Comparison of ENCODE assay signal across 22 mouse cellular contexts in the genomic region with DNA sequence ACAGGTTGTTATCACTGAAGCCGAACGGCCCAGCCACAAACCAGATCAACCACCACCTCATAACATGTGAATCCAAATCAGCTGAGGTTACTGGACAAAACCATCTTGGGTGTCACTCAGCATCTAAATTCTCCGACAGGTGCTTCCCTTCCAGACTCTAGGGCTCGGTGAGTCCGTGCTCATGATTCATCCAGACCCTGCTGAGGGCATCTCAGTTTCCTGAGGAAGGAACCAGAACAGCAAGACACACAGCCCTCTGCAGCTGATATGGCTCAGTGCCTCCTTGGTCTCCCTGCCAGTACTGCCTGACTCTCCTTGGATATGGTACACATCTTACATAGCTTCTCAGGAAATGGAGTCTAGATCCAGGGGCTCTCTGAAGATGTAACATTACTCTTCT. TPM values are rescaled to one million over a fixed set of nuclear protein-coding genes. Genes with fewer than 3 reads are reported as not detected.
DNase-seq lines count a peak whose midpoint lies in the region; ATAC-seq and TF ChIP-seq lines count a peak whose summit lies in the region.
"Had no signal": no experiment of that assay in that cellular context is flagged by ENCODE, and none has a peak within 500 bp of the region (broad histone marks: within the 10 kb centered on the region; RNA-seq: fewer than 3 reads in every experiment).

No protein-coding gene starts in this region.

- H3K9me3 ChIP-seq in kidney, embryonic 14.5 days (ENCODE audit: control insufficient read depth, low read length): no peaks in the 10 kb centered on the region
- H3K9me3 ChIP-seq in kidney, postnatal 0 days (replicated peaks; ENCODE audit: low read length): no peaks in the 10 kb centered on the region
- no peaks in the 10 kb centered on the region for H3K9me3 ChIP-seq in liver, embryonic 12.5 days (replicated peaks)
- H3K9me3 ChIP-seq: embryonic facial prominence, embryonic 15.5 days; forebrain, embryonic 10.5 days had no signal

- no peak for TF ChIP-seq CTCF in kidney, postnatal 0 days (IDR thresholded peaks at IDR 0.05; ENCODE audit: low read depth)

- no peak overlapping the region for H3K4me3 ChIP-seq in kidney, embryonic 14.5 days (ENCODE audit: low read length)
- H3K4me3 ChIP-seq in kidney, postnatal 0 days (replicated peaks; ENCODE audit: low read depth, low read length): no peak overlapping the region
- no peak overlapping the region for H3K4me3 ChIP-seq in liver, embryonic 12.5 days
- H3K4me3 ChIP-seq: embryonic facial prominence, embryonic 15.5 days; forebrain, embryonic 10.5 days; gastrocnemius, adult 2 months had no signal

- no peaks in the 10 kb centered on the region for H3K36me3 ChIP-seq in kidney, embryonic 14.5 days (ENCODE audit: control insufficient read depth, insufficient read depth, low read length)
- H3K36me3 ChIP-seq in kidney, postnatal 0 days (ENCODE audit: insufficient read depth, low read length): no peaks in the 10 kb centered on the region
- H3K36me3 ChIP-seq in liver, embryonic 12.5 days: no peaks in the 10 kb centered on the region
- H3K36me3 ChIP-seq: embryonic facial prominence, embryonic 15.5 days; forebrain, embryonic 10.5 days had no signal

- no peak overlapping the region for H3K27ac ChIP-seq in kidney, embryonic 14.5 days (ENCODE audit: low read depth, low read length)
- H3K27ac ChIP-seq in kidney, postnatal 0 days: no peak overlapping the region
- no peak overlapping the region for H3K27ac ChIP-seq in liver, embryonic 12.5 days
- H3K27ac ChIP-seq: embryonic facial prominence, embryonic 15.5 days; forebrain, embryonic 10.5 days; gastrocnemius, adult 2 months; stomach, postnatal 0 days had no signal

- H3K27me3 ChIP-seq in kidney, embryonic 14.5 days (ENCODE audit: control insufficient read depth, insufficient read depth, low read length): no peaks in the 10 kb centered on the region
- H3K27me3 ChIP-seq in kidney, postnatal 0 days (ENCODE audit: insufficient read depth, low read length): no peaks in the 10 kb centered on the region
- no peaks in the 10 kb centered on the region for H3K27me3 ChIP-seq in liver, embryonic 12.5 days (replicated peaks)
- H3K27me3 ChIP-seq: embryonic facial prominence, embryonic 15.5 days; Patski had no signal

- H3K4me1 ChIP-seq in kidney, embryonic 14.5 days (ENCODE audit: control insufficient read depth, insufficient read depth, low read length): no peaks in the 10 kb centered on the region
- no peaks in the 10 kb centered on the region for H3K4me1 ChIP-seq in kidney, postnatal 0 days (replicated peaks; ENCODE audit: insufficient read depth, low read length)
- H3K4me1 ChIP-seq in liver, embryonic 12.5 days: no peaks in the 10 kb centered on the region
- H3K4me1 ChIP-seq: embryonic facial prominence, embryonic 15.5 days; forebrain, embryonic 10.5 days had no signal

- 86% methylated on average over 5 of the region's 5 CpGs for WGBS in kidney, embryonic 14.5 days
- WGBS in kidney, postnatal 0 days: 66% methylated on average over 5 of the region's 5 CpGs
- WGBS in liver, embryonic 12.5 days (ENCODE audit: insufficient replicate concordance): 39% methylated on average over 5 of the region's 5 CpGs

- H3K4me2 ChIP-seq in kidney, embryonic 14.5 days (replicated peaks; ENCODE audit: low read depth, low read length): no peak overlapping the region
- H3K4me2 ChIP-seq in kidney, postnatal 0 days (ENCODE audit: low read length): no peak overlapping the region
- no peak overlapping the region for H3K4me2 ChIP-seq in liver, embryonic 12.5 days
- H3K4me2 ChIP-seq: embryonic facial prominence, embryonic 15.5 days; liver, embryonic 11.5 days; midbrain, embryonic 11.5 days had no signal

- H3K9ac ChIP-seq in kidney, embryonic 14.5 days (ENCODE audit: low read depth, low read length): no peak overlapping the region
- H3K9ac ChIP-seq in kidney, postnatal 0 days (ENCODE audit: low read depth, low read length): no peak overlapping the region
- no peak overlapping the region for H3K9ac ChIP-seq in liver, embryonic 12.5 days
- H3K9ac ChIP-seq: embryonic facial prominence, embryonic 15.5 days had no signal

- DNase-seq in kidney, adult 18-20 months: peak; percentile 11
- peak; percentile 1 for DNase-seq in kidney, postnatal 0 days (ENCODE audit: low spot score)
- DNase-seq in left cerebral cortex, adult 18-20 months (ENCODE audit: low spot score in 2 of 2): no peak
- no peak for DNase-seq in retina, embryonic 14.5 days (ENCODE audit: low spot score)
- DNase-seq: cerebellum, adult 11-12 months; cerebellum, postnatal 25 days; gastrocnemius, adult 2 months; heart, postnatal 36 days; layer of hippocampus, adult 9-11 months; lung, adult 2 months; lung, postnatal 4 days had no signal

- no peak for ATAC-seq in kidney, embryonic 14.5 days (ENCODE audit: low FRiP score, low TSS enrichment)
- peak; percentile 73 for ATAC-seq in common myeloid progenitor, adult 5-6 weeks (replicated peaks; ENCODE audit: low read depth, poor library complexity, severe bottlenecking)
- no peak for ATAC-seq in kidney, postnatal 0 days (replicated peaks; ENCODE audit: low FRiP score, low read depth)
- no peak for ATAC-seq in liver, embryonic 12.5 days
- ATAC-seq: hindbrain, embryonic 16.5 days; intestine, embryonic 16.5 days; Patski had no signal

RNA-seq across cellular contexts. Expression of a gene that starts 51.6 kb away (rescaled TPM):
- 17.8 and 25.0 TPM in 2 replicates for polyA plus RNA-seq in kidney, embryonic 14.5 days (2014; fragmentation: Nextera tagmentation; extraction: Ambion mirVana)
- 395 and 418 TPM in 2 replicates for total RNA-seq in common myeloid progenitor, adult 5-6 weeks (2017)
- 29.9 and 35.4 TPM in 2 replicates for polyA plus RNA-seq in kidney, postnatal 0 days (2015; fragmentation: Nextera tagmentation; extraction: Ambion mirVana)
- polyA plus RNA-seq in liver, embryonic 12.5 days (2016; fragmentation: Nextera tagmentation; extraction: Ambion mirVana): 10.8 and 11.1 TPM in 2 replicates
- total RNA-seq in left cerebral cortex, adult 18-20 months (2021): 10 to 100 TPM; 21.8 to 24.5 TPM
- polyA plus RNA-seq: Patski had no signal

Comparison
In these comparisons a context has a peak if more than half of its experiments do, and no peak if none do; other contexts are left out.
1. DNase-seq: peak in kidney, adult 18-20 months (single experiment) and kidney, postnatal 0 days (single experiment); none in left cerebral cortex, adult 18-20 months (0 of 2) and retina, embryonic 14.5 days (single experiment).